Mouse (Mus musculus): ENCODE results near the gene Xrn1. TPM values are rescaled to one million over a fixed set of nuclear protein-coding genes. Genes with fewer than 3 reads are reported as not detected.

Xrn1 gene
- polyA plus RNA-seq, 1 experiment from 2014 or later = 11.1 TPM

DNA sequence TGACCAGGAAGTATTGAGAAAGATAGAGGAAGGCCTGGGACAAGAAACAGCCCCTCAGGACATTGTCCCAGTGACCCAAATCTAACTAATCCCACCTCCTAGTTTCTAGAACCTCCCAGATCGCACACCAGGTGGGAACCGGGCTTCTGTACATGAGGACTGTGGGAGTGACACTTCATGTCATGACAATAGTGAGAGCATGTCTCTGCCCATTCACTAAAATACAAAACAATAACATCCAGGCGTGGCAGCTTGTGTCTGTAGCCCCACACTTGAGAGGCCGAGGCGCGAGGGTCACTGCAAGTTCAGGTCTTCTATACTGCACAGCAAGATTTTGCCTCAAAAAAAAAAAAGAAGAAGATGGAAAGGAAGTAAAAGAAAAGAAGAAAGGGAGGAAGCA lies 25.3 kb downstream of the Xrn1 start:
- H3K9ac ChIP-seq = no peak overlapping the region
- H3K27ac ChIP-seq = no peak overlapping the region
- H3K4me2 ChIP-seq = no peak overlapping the region
- no peak overlapping the region for H3K4me3 ChIP-seq
- WGBS (ENCODE audit: insufficient replicate concordance) = 84% methylated on average over 6 of the region's 6 CpGs
- peaks cover 67% of the 10 kb centered on the region for H3K36me3 ChIP-seq
- H3K27me3 ChIP-seq (replicated peaks) = no peaks in the 10 kb centered on the region
- no peak for ATAC-seq
- no peaks in the 10 kb centered on the region for H3K9me3 ChIP-seq (replicated peaks)
- no peaks in the 10 kb centered on the region for H3K4me1 ChIP-seq

DNA sequence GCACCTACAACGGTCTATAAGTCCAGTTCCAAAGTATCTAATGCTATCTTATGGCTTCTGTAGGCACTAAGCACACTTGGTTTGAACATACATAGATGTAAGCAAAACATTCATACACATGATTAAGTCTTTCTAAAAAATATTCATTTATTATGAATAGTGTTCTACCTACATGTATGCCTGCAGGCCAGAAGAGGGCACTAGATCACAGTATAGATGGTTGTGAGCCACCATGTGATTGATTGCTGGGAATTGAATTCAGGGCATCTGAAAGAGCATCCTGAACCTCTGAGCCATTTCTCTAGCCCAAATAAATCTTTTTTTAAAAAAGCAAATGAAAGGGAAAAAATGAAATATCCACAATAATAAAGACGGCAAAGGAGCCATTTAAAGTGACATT lies 37.7 kb downstream of the Xrn1 start:
- ATAC-seq = no peak
- WGBS (ENCODE audit: insufficient replicate concordance) = 87% methylated on average over 2 of the region's 2 CpGs
- Histone ChIP-seq H3K4me3 (no peak overlapping the region), H3K9ac (no peak overlapping the region), H3K27me3 (replicated peaks) (no peaks in the 10 kb centered on the region), H3K4me1 (no peaks in the 10 kb centered on the region), H3K9me3 (replicated peaks) (no peaks in the 10 kb centered on the region), H3K36me3 (peaks cover 60% of the 10 kb centered on the region), H3K4me2 (no peak overlapping the region), H3K27ac (no peak overlapping the region)

DNA sequence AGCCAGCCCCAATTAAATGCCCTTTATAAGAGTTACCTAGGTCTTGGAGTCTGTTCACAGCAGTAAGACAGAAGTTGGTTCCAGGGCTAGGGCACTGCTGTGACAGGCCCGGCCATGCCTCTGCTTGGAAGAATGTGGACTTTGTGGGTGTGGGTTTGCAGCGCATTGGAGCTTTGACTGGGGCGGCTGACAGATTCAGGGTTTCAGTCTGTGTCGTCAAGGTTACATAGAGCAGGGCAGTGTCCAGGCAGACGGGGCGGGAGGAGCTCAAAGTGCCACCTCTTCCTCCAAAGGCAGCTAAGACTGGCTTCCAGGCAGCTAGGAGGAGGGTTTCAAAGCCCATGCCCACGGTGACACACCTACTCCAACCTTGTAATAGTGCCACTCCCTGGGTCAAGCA lies 49.9 kb downstream of the Xrn1 start:
- Histone ChIP-seq H3K36me3 (peaks cover 78% of the 10 kb centered on the region), H3K27ac (no peak overlapping the region), H3K4me1 (no peaks in the 10 kb centered on the region), H3K4me2 (no peak overlapping the region), H3K9ac (no peak overlapping the region), H3K27me3 (replicated peaks) (no peaks in the 10 kb centered on the region), H3K4me3 (no peak overlapping the region), H3K9me3 (replicated peaks) (no peaks in the 10 kb centered on the region)
- no peak for ATAC-seq
- WGBS (ENCODE audit: insufficient replicate concordance) = 92% methylated on average over 7 of the region's 7 CpGs

DNA sequence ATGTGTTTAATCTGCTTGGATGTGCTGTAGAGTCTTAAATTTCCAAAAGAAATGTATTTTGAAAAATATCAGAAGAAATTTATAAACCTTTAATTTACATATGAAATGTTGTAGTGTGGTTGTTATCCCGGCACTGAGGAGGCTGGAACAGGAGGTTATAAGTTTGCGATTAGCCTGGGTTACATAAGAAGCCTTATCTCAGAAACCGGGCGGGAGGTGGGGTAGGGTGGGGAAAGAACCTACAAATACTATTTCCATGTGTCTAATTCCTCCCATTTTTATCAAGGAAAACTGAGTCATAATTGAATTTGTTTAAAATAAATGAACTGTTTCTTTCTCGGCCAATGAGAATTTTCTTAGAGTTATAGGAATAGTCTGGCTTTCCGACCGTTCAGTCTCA lies 56.1 kb downstream of the Xrn1 start:
- 65% methylated on average over 7 of the region's 7 CpGs for WGBS (ENCODE audit: insufficient replicate concordance)
- H3K9me3 ChIP-seq (replicated peaks) = no peaks in the 10 kb centered on the region
- H3K4me2 ChIP-seq = no peak overlapping the region
- H3K27me3 ChIP-seq (replicated peaks) = no peaks in the 10 kb centered on the region
- no peak overlapping the region for H3K9ac ChIP-seq
- peaks cover 63% of the 10 kb centered on the region for H3K36me3 ChIP-seq
- H3K4me1 ChIP-seq = peaks cover 7% of the 10 kb centered on the region; the same call in 1 of the 2 replicates
- H3K27ac ChIP-seq = peak overlapping the region; percentile 45; the same call in 1 of the 2 replicates
- ATAC-seq = peak; percentile 87
- H3K4me3 ChIP-seq = no peak overlapping the region

DNA sequence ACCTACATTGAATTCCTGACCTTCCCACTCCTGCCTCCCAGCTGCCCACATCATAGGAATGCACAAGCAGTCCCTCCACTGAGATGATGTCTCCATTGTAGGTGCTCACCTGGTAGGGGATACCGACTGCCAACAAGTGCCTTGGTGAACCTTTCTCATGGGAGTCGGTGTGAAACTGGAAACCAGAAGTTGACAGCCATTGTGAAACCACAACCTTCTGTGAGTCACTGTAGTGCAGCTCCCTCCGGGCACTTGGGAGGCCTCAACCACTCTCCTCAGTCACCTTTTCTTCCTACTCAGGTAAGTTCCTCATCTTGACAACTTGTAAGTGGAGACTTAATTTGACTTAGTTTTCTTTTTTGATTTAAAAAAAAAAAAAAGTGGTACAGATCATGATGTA lies 69.4 kb downstream of the Xrn1 start:
- Histone ChIP-seq H3K4me1 (no peaks in the 10 kb centered on the region), H3K4me3 (no peak overlapping the region), H3K9me3 (replicated peaks) (no peaks in the 10 kb centered on the region), H3K36me3 (peaks cover 67% of the 10 kb centered on the region), H3K27me3 (replicated peaks) (no peaks in the 10 kb centered on the region), H3K27ac (no peak overlapping the region), H3K4me2 (no peak overlapping the region), H3K9ac (no peak overlapping the region)
- 72% methylated on average over 3 of the region's 3 CpGs for WGBS (ENCODE audit: insufficient replicate concordance)
- no peak for ATAC-seq

DNA sequence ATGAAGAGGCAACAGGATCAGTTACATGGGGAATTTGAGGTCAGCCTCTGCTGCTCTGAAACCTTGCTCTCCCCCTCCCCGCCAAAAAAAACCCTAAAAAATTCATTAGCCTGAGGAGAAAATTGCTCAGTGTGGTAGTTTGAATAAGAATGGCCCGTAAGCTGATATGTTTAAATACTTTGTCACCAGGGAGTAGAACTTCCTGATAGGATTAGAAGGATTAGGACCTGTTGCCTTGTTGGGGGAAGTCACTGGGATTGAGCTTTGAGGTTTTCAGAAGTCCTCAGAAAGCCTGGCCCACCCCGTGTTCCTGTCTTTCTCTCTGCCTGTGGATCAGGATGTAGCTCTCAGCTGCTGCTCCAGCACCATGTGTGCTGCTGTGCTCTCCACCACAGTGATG lies 73.4 kb downstream of the Xrn1 start:
- Histone ChIP-seq H3K4me2 (no peak overlapping the region), H3K4me1 (0 out of 2 replicates have a peak, but pooled peaks cover 2% of the 10 kb centered on the region), H3K36me3 (peaks cover 82% of the 10 kb centered on the region), H3K27ac (no peak overlapping the region), H3K9ac (no peak overlapping the region), H3K9me3 (replicated peaks) (no peaks in the 10 kb centered on the region), H3K4me3 (no peak overlapping the region), H3K27me3 (replicated peaks) (no peaks in the 10 kb centered on the region)
- no peak for ATAC-seq
- 69% methylated on average over 3 of the region's 3 CpGs for WGBS (ENCODE audit: insufficient replicate concordance)

DNA sequence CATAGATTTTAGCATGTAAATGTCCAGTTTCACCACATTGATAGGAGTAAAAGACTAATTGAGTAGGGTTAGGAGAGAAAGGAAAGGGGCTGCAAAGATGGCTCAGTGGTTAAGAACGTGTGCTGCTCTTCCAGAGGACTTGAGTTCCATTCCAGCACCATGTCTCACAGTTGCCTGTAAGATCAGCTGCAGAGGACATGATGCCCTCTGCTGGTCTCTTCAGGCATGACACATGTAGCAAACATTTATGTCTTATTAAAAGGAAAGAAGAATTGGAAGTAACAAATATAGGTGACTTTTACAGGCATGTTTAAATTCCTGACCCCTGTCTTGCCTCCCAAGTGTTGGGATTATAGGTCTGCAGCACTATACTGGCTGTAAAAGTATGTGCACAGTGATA lies 74.3 kb downstream of the Xrn1 start:
- Histone ChIP-seq H3K9ac (no peak overlapping the region), H3K4me1 (0 out of 2 replicates have a peak, but pooled peaks cover 2% of the 10 kb centered on the region), H3K27ac (no peak overlapping the region), H3K36me3 (peaks cover 82% of the 10 kb centered on the region), H3K27me3 (replicated peaks) (no peaks in the 10 kb centered on the region), H3K9me3 (replicated peaks) (no peaks in the 10 kb centered on the region), H3K4me2 (no peak overlapping the region), H3K4me3 (no peak overlapping the region)
- 42% methylated on average over 1 of the region's 1 CpGs for WGBS (ENCODE audit: insufficient replicate concordance)
- ATAC-seq = no peak

DNA sequence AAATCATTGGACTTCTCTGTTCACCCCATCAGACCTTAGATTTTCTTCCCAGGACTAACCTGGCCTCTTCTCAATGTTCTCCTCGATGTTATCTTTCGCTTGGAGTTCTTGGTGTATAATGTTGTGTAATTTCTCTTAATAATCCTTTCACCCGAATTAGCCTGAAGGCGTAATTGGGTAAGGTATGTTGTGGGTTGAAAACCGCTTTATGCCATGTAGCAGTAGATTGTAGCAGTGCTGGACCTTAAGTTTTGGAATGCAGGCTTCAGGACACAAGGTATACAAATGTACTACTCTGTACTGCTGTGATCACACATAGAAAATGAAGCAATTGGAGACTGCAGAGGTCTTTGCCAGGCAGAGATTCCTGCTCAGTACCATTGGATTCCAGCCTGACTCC lies 75.3 kb downstream of the Xrn1 start:
- H3K27ac ChIP-seq = no peak overlapping the region
- no peak overlapping the region for H3K4me3 ChIP-seq
- no peak for ATAC-seq
- H3K4me2 ChIP-seq = no peak overlapping the region
- 0 out of 2 replicates have a peak, but pooled peaks cover 2% of the 10 kb centered on the region for H3K4me1 ChIP-seq
- no peaks in the 10 kb centered on the region for H3K9me3 ChIP-seq (replicated peaks)
- H3K9ac ChIP-seq = no peak overlapping the region
- H3K36me3 ChIP-seq = peaks cover 82% of the 10 kb centered on the region
- no peaks in the 10 kb centered on the region for H3K27me3 ChIP-seq (replicated peaks)
- WGBS (ENCODE audit: insufficient replicate concordance) = 88% methylated on average over 5 of the region's 5 CpGs

DNA sequence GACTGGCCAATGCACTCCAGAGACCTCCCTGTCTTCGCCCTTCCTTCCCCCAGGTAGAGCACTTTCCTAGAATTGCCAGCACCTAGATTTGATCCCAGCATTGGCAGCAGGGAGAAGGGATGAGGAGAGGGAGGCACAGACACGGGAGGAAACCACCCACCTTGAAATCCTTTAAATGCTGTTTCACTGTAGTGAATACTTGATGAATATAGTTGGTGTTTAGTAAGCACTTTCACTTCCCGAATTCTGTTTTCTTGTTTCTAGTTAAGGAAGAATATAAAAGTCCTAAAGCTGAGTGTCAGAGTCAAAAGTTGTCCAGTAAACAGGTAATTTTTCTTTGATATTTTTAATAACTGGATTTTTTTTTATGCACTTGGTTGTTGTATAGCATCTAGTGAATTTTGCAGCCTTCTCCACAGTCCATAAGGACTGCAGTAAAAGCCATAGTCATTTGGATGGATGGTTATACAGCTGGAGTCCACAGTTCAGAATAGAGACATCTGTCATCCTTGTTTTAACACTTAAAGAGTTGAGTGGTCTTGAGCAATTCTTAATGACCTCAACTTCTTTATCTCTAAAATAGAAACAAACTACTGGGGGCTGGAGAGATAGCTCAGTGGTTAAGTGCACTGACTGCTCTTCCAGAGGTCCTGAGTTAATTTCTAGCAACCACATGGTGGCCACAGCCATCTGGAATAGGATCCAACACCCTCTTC lies 81.0 kb downstream of the Xrn1 start:
- 67% methylated on average over 3 of the region's 3 CpGs for WGBS (ENCODE audit: insufficient replicate concordance)
- no peak overlapping the region for H3K4me2 ChIP-seq
- H3K9me3 ChIP-seq (replicated peaks) = no peaks in the 10 kb centered on the region
- H3K9ac ChIP-seq = no peak overlapping the region
- 0 out of 2 replicates have a peak, but pooled peaks cover 2% of the 10 kb centered on the region for H3K4me1 ChIP-seq
- H3K27ac ChIP-seq = no peak overlapping the region
- no peak for ATAC-seq
- peaks cover 70% of the 10 kb centered on the region for H3K36me3 ChIP-seq
- no peaks in the 10 kb centered on the region for H3K27me3 ChIP-seq (replicated peaks)
- no peak overlapping the region for H3K4me3 ChIP-seq

DNA sequence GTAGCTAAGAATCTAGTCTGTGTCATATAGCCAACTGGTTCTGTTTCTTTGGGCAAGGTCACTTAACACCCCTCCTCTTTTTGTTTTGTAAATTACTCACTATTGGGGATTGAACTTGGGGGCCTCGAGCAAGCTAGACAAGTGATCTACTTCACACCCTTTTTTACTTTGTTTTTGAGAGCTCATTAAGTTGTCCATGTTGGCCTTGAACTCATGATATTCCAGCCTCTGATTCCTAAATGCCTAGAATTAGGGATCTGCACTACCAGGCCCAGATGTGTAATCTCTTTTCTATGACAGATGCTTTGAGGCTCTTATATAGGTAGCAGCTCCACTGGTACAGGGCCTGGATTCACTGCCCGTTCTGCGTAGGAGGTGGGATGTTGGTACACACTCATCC lies 89.7 kb downstream of the Xrn1 start:
- Histone ChIP-seq H3K27ac (no peak overlapping the region), H3K4me3 (no peak overlapping the region), H3K27me3 (replicated peaks) (no peaks in the 10 kb centered on the region), H3K4me1 (no peaks in the 10 kb centered on the region), H3K9ac (no peak overlapping the region), H3K9me3 (replicated peaks) (no peaks in the 10 kb centered on the region), H3K36me3 (peaks cover 76% of the 10 kb centered on the region), H3K4me2 (no peak overlapping the region)
- no peak for ATAC-seq
- 88% methylated on average over 3 of the region's 3 CpGs for WGBS (ENCODE audit: insufficient replicate concordance)

DNA sequence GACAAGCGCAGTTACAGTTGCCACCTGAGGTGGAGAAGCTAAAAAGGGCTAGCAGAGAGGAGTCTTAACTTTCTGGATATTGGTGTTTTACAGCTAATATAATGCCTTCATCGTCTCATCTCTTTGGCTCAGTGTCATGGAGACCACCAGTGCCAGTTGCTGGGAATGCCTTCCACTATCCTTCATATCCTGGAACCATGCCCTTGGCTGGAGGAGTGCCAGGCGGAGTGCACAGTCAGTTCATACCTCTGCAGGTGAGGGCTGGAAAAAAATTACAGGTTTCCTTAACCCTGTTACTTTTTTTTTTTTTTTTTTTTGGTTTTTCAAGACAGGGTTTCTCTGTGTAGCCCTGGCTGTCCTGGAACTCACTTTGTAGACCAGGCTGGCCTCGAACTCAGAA lies 96.9 kb downstream of the Xrn1 start:
- no peaks in the 10 kb centered on the region for H3K9me3 ChIP-seq (replicated peaks)
- 87% methylated on average over 4 of the region's 4 CpGs for WGBS (ENCODE audit: insufficient replicate concordance)
- no peak for ATAC-seq
- H3K4me1 ChIP-seq = no peaks in the 10 kb centered on the region
- no peaks in the 10 kb centered on the region for H3K27me3 ChIP-seq (replicated peaks)
- H3K27ac ChIP-seq = no peak overlapping the region
- peaks cover 84% of the 10 kb centered on the region for H3K36me3 ChIP-seq
- H3K9ac ChIP-seq = no peak overlapping the region
- H3K4me2 ChIP-seq = no peak overlapping the region
- H3K4me3 ChIP-seq = no peak overlapping the region

DNA sequence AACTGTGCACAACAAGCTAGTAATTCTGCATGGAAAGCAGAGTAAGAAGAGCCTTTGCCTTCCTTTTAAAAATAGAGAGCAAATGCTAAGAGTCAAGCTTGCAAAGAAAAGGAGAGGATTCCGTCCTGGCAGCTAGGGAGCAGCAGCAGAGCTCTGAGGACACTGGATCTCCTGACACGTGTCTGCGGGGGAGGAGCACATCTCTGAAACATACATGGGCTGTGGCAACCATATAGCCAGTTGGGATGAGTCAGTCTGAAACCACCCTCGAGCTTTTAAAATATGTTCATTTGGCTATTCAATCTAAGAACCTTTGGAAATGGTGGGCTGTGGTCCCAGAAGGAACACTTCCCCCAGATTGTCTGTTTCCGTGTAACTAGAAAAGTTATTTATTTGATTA lies 100.3 kb downstream of the Xrn1 start:
- Histone ChIP-seq H3K9me3 (replicated peaks) (no peaks in the 10 kb centered on the region), H3K9ac (no peak overlapping the region), H3K27ac (no peak overlapping the region), H3K4me3 (no peak overlapping the region), H3K27me3 (replicated peaks) (no peaks in the 10 kb centered on the region), H3K4me1 (no peaks in the 10 kb centered on the region), H3K36me3 (peaks cover 80% of the 10 kb centered on the region), H3K4me2 (no peak overlapping the region)
- 81% methylated on average over 5 of the region's 5 CpGs for WGBS (ENCODE audit: insufficient replicate concordance)
- no peak for ATAC-seq
